Mouse (Mus musculus): ENCODE results near the gene Cylc1. TPM values are rescaled to one million over a fixed set of nuclear protein-coding genes. Genes with fewer than 3 reads are reported as not detected.

Cylc1 gene
- not detected for total RNA-seq (2023)

GRCm38 (mm10) chrX:111110118-111110517 lies at the start of gene Cylc1:
Gene Cylc1, plus strand, starts transcription at chrX:111110418.

GRCm38 (mm10) chrX:111168040-111168439 lies 57.8 kb downstream of the Cylc1 start, which contains the start of gene Gm10112:
Gene Gm10112, plus strand, starts transcription at chrX:111168340.

Other genes with a start within 250 kb of the Cylc1 start
- gene Gm10112, start 57.9 kb downstream of the Cylc1 start, total RNA-seq (2023): not detected